Mouse (Mus musculus): Measurements from ENCODE around the gene Ppp1r12a. TPM values are rescaled to one million over a fixed set of nuclear protein-coding genes. Genes with fewer than 3 reads are reported as not detected.
A peak's percentile ranks its signal among the peaks of the same experiment; 100 is the strongest.

Gene Ppp1r12a
- polyA plus RNA-seq (2015; fragmentation: Nextera tagmentation; extraction: Ambion mirVana): 71.1 and 72.5 TPM in 2 replicates

- Histone ChIP-seq H3K27ac (replicated peaks) (peak within 1 kb of the TSS; percentile 99), H3K4me2 (replicated peaks; ENCODE audit: low read depth) (peak within 1 kb of the TSS; percentile 72), H3K9me3 (ENCODE audit: control insufficient read depth, low read length) (no peaks in the 10 kb centered on the region), H3K27me3 (ENCODE audit: control insufficient read depth, insufficient read depth, low read length) (no peaks in the 10 kb centered on the region), H3K4me1 (replicated peaks; ENCODE audit: control insufficient read depth, insufficient read depth) (0 out of 2 replicates have a peak, but pooled peaks cover 3% of the 10 kb centered on the region), H3K4me3 (ENCODE audit: low read depth, low read length) (peak within 1 kb of the TSS; percentile 100), H3K9ac (ENCODE audit: low read length) (peak within 1 kb of the TSS; percentile 100), H3K36me3 (ENCODE audit: control insufficient read depth, insufficient read depth, low read length) (no peaks in the 10 kb centered on the region)
- WGBS: under 1% methylated on average over 69 of the region's 89 CpGs
- TF ChIP-seq EP300 (optimal IDR thresholded peaks at IDR 0.05) (peak; percentile 29), CTCF (IDR thresholded peaks at IDR 0.05; ENCODE audit: low read depth) (no peak; the same call in 1 of the 2 replicates)
- ATAC-seq (ENCODE audit: low FRiP score, low TSS enrichment) (peak; percentile 98), DNase-seq (ENCODE audit: low spot score) (peak; percentile 96)
Observed at GRCm38 (mm10) chr10:108161261-108162256, at the start of gene Ppp1r12a. Gene Ppp1r12a (plus strand): TSS chr10:108162193.

DNA sequence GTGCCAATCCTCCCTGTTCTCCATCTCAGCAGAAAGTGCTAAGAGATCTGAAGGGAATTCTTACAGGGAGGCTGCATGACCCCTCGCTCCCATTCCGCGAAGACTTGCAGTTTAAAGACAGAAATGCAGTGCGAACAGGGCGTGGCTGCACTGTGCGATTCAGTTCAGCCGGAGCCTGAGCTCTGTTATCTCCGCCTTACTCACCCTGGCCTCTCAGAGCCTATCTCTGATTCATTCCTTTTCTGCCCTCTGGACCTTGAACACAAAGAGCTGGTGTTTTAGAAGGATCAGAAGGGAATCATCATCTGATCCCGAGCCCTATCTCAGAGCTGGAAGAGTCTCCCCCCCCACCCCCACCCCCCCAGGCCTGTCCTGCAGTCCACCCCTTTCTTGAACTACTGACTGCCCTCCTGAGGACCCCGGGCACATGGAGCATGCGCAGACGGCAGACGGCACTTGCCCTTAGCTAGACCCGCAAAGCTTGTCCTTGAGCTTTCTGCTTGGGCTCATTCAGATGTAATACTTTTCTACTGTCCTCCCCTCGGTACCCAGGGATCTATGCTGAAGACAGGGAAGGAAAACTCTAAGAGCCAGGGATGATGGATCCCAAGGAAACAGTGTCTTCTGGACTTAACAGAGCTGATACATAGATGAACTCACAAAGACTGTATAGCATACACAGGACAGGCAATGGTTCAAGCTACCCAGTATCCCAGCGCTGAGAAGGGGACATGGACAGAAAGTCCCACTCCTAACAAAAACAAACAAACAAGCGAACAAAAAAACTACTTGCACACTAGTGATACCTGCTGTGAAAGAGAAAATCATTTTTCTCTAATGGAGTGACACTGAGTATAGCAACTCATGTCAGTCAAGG lies 48.4 kb upstream of the Ppp1r12a start:
- H3K36me3 ChIP-seq (ENCODE audit: control insufficient read depth, insufficient read depth, low read length): no peaks in the 10 kb centered on the region
- H3K9me3 ChIP-seq (ENCODE audit: control insufficient read depth, low read length): no peaks in the 10 kb centered on the region
- peak; percentile 77 for DNase-seq (ENCODE audit: low spot score)
- peak; percentile 93 for ATAC-seq (ENCODE audit: low FRiP score, low TSS enrichment)
- no peaks in the 10 kb centered on the region for H3K27me3 ChIP-seq (ENCODE audit: control insufficient read depth, insufficient read depth, low read length)
- 0 out of 2 replicates have a peak, but pooled peaks cover 2% of the 10 kb centered on the region for H3K4me1 ChIP-seq (replicated peaks; ENCODE audit: control insufficient read depth, insufficient read depth)
- H3K9ac ChIP-seq (ENCODE audit: low read length): no peak overlapping the region
- H3K4me2 ChIP-seq (replicated peaks; ENCODE audit: low read depth): peak overlapping the region; percentile 55
- no peak overlapping the region for H3K27ac ChIP-seq (replicated peaks)
- WGBS: 26% methylated on average over 17 of the region's 17 CpGs
- TF ChIP-seq CTCF (IDR thresholded peaks at IDR 0.05; ENCODE audit: low read depth) (no peak), EP300 (optimal IDR thresholded peaks at IDR 0.05) (no peak)
- peak overlapping the region; percentile 18 for H3K4me3 ChIP-seq (ENCODE audit: low read depth, low read length)

DNA sequence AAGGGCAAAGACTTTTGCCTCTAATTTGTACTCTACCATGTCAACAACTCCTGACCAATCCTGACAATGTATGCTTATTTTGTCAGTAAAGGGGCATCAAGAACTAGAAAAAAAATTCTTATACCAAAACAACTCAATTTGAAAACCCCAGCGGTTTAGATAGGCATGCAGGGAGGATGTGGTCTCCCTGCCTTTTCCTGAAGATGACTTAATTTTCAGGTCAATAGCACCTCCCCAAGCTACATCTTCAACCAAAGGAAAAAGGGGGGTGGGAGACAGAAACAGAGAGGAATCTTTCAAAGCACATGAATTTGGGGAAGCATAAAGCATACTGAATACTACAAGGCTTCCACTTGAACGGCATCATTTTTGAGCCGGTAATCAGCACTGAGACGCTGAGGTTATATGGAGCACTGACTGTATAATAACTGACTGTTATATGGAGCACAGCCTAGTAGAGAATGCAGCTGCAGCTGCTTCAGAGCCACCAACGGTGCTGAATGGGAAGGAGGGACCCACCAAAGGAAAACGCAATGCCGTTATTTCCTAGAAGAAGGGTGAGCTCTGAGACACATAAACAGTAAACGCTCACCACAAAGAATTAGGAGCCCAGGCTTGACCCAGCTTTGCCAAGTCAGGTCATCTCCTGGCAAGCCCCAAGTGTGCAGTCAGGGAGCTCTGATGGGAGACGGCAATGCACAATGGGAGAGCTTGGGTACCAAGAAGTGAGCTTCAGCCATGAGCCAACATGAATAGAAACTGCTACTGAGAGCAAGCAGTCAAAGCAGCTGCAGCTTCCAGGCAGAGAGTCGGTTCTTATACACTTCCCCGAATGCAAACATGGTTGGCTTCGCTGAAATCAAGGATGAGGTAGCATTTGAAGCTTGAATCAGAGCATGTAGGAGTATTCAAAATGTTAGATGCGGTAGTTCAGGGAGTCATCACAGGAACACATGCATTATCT lies 43.5 kb upstream of the Ppp1r12a start:
- H3K9ac ChIP-seq (ENCODE audit: low read length): no peak overlapping the region
- H3K9me3 ChIP-seq (ENCODE audit: control insufficient read depth, low read length): no peaks in the 10 kb centered on the region
- no peaks in the 10 kb centered on the region for H3K36me3 ChIP-seq (ENCODE audit: control insufficient read depth, insufficient read depth, low read length)
- H3K4me3 ChIP-seq (ENCODE audit: low read depth, low read length): no peak overlapping the region
- TF ChIP-seq EP300 (optimal IDR thresholded peaks at IDR 0.05): no peak
- ATAC-seq (ENCODE audit: low FRiP score, low TSS enrichment) (no peak), DNase-seq (ENCODE audit: low spot score) (no peak)
- no peak overlapping the region for H3K4me2 ChIP-seq (replicated peaks; ENCODE audit: low read depth)
- 0 out of 2 replicates have a peak, but pooled peaks cover 2% of the 10 kb centered on the region for H3K4me1 ChIP-seq (replicated peaks; ENCODE audit: control insufficient read depth, insufficient read depth)
- 73% methylated on average over 13 of the region's 13 CpGs for WGBS
- no peak overlapping the region for H3K27ac ChIP-seq (replicated peaks)
- no peaks in the 10 kb centered on the region for H3K27me3 ChIP-seq (ENCODE audit: control insufficient read depth, insufficient read depth, low read length)

GRCm38 (mm10) chr10:108119416-108119815 lies 42.6 kb upstream of the Ppp1r12a start:
- no peak for ATAC-seq (ENCODE audit: low FRiP score, low TSS enrichment)

More at GRCm38 (mm10) chr10:108119416-108119815, 42.6 kb upstream of the Ppp1r12a start:
- H3K27ac ChIP-seq (replicated peaks): no peak overlapping the region
- no peaks in the 10 kb centered on the region for H3K9me3 ChIP-seq (ENCODE audit: control insufficient read depth, low read length)
- no peaks in the 10 kb centered on the region for H3K27me3 ChIP-seq (ENCODE audit: control insufficient read depth, insufficient read depth, low read length)
- no peak for DNase-seq (ENCODE audit: low spot score)
- H3K4me3 ChIP-seq (ENCODE audit: low read depth, low read length): no peak overlapping the region
- WGBS: 42% methylated on average over 1 of the region's 1 CpGs
- no peak for TF ChIP-seq EP300 (optimal IDR thresholded peaks at IDR 0.05)
- TF ChIP-seq CTCF (IDR thresholded peaks at IDR 0.05; ENCODE audit: low read depth): no peak
- H3K4me2 ChIP-seq (replicated peaks; ENCODE audit: low read depth): no peak overlapping the region
- no peaks in the 10 kb centered on the region for H3K36me3 ChIP-seq (ENCODE audit: control insufficient read depth, insufficient read depth, low read length)
- no peaks in the 10 kb centered on the region for H3K4me1 ChIP-seq (replicated peaks; ENCODE audit: control insufficient read depth, insufficient read depth)
- H3K9ac ChIP-seq (ENCODE audit: low read length): no peak overlapping the region
